Mouse (Mus musculus): ENCODE data around the gene Ifi44. TPM values are rescaled to one million over a fixed set of nuclear protein-coding genes. Genes with fewer than 3 reads are reported as not detected.

The Ifi44 gene
- polyA plus RNA-seq, 1 experiment from 2014 or later: 0.36 TPM

Other genes starting within 250 kb of the Ifi44 start
- not detected in 2 replicates for gene Ifi44l, start 12.9 kb upstream of the Ifi44 start, polyA plus RNA-seq (2014; fragmentation: Nextera tagmentation; extraction: Ambion mirVana)
- gene Ptgfr, start 87.7 kb upstream of the Ifi44 start, polyA plus RNA-seq (2014; fragmentation: Nextera tagmentation; extraction: Ambion mirVana): 0.82 and 0.87 TPM in 2 replicates

All from hindbrain, embryonic 14.5 days (tissue).